Mouse (Mus musculus): ENCODE measurements around the gene Sbf2. TPM values are rescaled to one million over a fixed set of nuclear protein-coding genes. Genes with fewer than 3 reads are reported as not detected.
A peak's percentile ranks its signal among the peaks of the same experiment; 100 is the strongest.

The Sbf2 gene
- polyA plus RNA-seq, 1 experiment from 2014 or later = 32.1 TPM

DNA sequence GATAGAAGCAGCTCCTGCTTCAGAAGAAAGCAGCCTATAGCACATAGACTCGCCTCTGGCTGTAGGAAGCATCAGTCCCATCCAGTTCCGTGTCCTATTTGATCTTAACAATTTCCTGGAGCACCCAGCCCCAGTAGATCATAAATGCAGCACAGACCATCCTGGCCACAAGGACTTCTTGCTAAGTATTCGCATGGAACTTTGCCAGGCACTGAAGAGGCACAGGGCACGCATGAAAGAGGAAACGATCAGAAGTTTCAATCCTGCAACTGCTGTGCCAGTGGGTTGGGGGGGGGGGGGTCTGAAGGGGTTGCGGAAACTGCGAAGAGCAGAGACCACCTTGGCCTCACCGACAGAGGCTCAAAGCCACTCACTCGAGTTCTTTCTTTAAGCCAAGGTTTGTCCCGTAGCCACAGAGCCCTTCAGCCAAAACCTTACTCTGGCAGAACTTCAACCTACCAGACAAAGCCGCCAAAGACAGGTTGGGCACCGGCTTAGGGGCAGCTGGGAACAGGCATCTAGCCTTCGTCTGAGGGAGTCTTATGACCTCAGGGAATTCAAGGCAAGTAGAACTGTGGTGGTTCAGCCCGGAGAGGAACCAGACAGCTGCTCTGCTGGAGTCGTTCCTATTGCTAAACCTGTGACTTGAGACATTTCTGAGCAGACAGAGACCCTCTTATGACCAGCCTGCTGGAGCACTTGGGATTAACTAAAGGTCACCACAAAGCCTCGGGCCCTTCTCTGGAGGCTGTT lies 16.6 kb upstream of the Sbf2 start:
- Histone ChIP-seq H3K9ac (replicated peaks; ENCODE audit: low read length) (no peak overlapping the region), H3K27me3 (ENCODE audit: insufficient read depth, low read length) (peaks cover 15% of the 10 kb centered on the region), H3K27ac (ENCODE audit: low read length) (no peak overlapping the region), H3K4me1 (ENCODE audit: insufficient read depth, low read length) (peaks cover 38% of the 10 kb centered on the region), H3K9me3 (ENCODE audit: low read length) (no peaks in the 10 kb centered on the region), H3K4me3 (ENCODE audit: low read length) (no peak overlapping the region), H3K36me3 (ENCODE audit: insufficient read depth, low read length) (no peaks in the 10 kb centered on the region), H3K4me2 (replicated peaks; ENCODE audit: low read depth, low read length) (no peak overlapping the region; the same call in 1 of the 2 replicates)
- no peak for ATAC-seq (ENCODE audit: low FRiP score, low TSS enrichment)
- 79% methylated on average over 16 of the region's 16 CpGs for WGBS

- no peaks in the 10 kb centered on the region for H3K36me3 ChIP-seq (ENCODE audit: insufficient read depth, low read length)
- WGBS = 2% methylated on average over 29 of the region's 36 CpGs
- H3K27ac ChIP-seq (ENCODE audit: low read length) = no peak overlapping the region
- peak overlapping the region; percentile 72 for H3K9ac ChIP-seq (replicated peaks; ENCODE audit: low read length)
- peak overlapping the region; percentile 60 for H3K4me3 ChIP-seq (ENCODE audit: low read length)
- peak overlapping the region; percentile 80 for H3K4me2 ChIP-seq (replicated peaks; ENCODE audit: low read depth, low read length)
- H3K9me3 ChIP-seq (ENCODE audit: low read length) = no peaks in the 10 kb centered on the region
- peaks cover 48% of the 10 kb centered on the region for H3K4me1 ChIP-seq (ENCODE audit: insufficient read depth, low read length)
- H3K27me3 ChIP-seq (ENCODE audit: insufficient read depth, low read length) = peaks cover 27% of the 10 kb centered on the region
- ATAC-seq (ENCODE audit: low FRiP score, low TSS enrichment) = peak; percentile 90
Observed at GRCm38 (mm10) chr7:110629892-110630666, 15.4 kb upstream of the Sbf2 start.

GRCm38 (mm10) chr7:110628611-110629354 lies 14.1 kb upstream of the Sbf2 start:
- WGBS = 1% methylated on average over 33 of the region's 33 CpGs
- peaks cover 30% of the 10 kb centered on the region for H3K27me3 ChIP-seq (ENCODE audit: insufficient read depth, low read length)
- H3K4me1 ChIP-seq (ENCODE audit: insufficient read depth, low read length) = peaks cover 48% of the 10 kb centered on the region

DNA sequence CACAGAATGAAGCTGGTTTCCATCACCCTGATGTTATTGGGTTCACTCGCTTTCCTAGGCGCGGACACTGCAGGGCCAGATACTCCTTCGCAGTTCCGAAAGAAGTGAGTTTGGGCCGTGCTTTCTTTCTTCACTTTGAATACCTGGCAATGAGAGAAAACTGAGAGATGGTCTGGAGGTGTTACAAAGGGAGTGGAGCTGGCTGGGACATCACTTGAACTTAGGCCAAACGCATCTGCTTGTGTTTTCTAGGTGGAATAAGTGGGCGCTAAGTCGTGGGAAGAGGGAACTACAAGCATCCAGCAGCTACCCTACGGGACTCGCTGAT lies 13.5 kb upstream of the Sbf2 start:
- H3K4me3 ChIP-seq (ENCODE audit: low read length) = peak overlapping the region; percentile 60
- H3K27ac ChIP-seq (ENCODE audit: low read length) = no peak overlapping the region
- peaks cover 30% of the 10 kb centered on the region for H3K27me3 ChIP-seq (ENCODE audit: insufficient read depth, low read length)
- H3K36me3 ChIP-seq (ENCODE audit: insufficient read depth, low read length) = no peaks in the 10 kb centered on the region
- ATAC-seq (ENCODE audit: low FRiP score, low TSS enrichment) = no peak
- WGBS = 1% methylated on average over 11 of the region's 11 CpGs
- H3K4me2 ChIP-seq (replicated peaks; ENCODE audit: low read depth, low read length) = peak overlapping the region; percentile 80
- H3K4me1 ChIP-seq (ENCODE audit: insufficient read depth, low read length) = peaks cover 48% of the 10 kb centered on the region
- no peaks in the 10 kb centered on the region for H3K9me3 ChIP-seq (ENCODE audit: low read length)
- H3K9ac ChIP-seq (replicated peaks; ENCODE audit: low read length) = peak overlapping the region; percentile 56

More at GRCm38 (mm10) chr7:110628611-110629354, 14.1 kb upstream of the Sbf2 start:
- Histone ChIP-seq H3K4me2 (replicated peaks; ENCODE audit: low read depth, low read length) (peak overlapping the region; percentile 80), H3K9ac (replicated peaks; ENCODE audit: low read length) (peak overlapping the region; percentile 56), H3K4me3 (ENCODE audit: low read length) (peak overlapping the region; percentile 60), H3K9me3 (ENCODE audit: low read length) (no peaks in the 10 kb centered on the region), H3K36me3 (ENCODE audit: insufficient read depth, low read length) (no peaks in the 10 kb centered on the region), H3K27ac (ENCODE audit: low read length) (no peak overlapping the region)
- ATAC-seq (ENCODE audit: low FRiP score, low TSS enrichment) = no peak

- Histone ChIP-seq H3K9me3 (ENCODE audit: low read length) (no peaks in the 10 kb centered on the region), H3K9ac (replicated peaks; ENCODE audit: low read length) (peak within 1 kb of the TSS; percentile 56), H3K27ac (ENCODE audit: low read length) (no peak within 1 kb of the TSS), H3K4me3 (ENCODE audit: low read length) (peak within 1 kb of the TSS; percentile 60), H3K36me3 (ENCODE audit: insufficient read depth, low read length) (no peaks in the 10 kb centered on the region), H3K27me3 (ENCODE audit: insufficient read depth, low read length) (peaks cover 30% of the 10 kb centered on the region), H3K4me1 (ENCODE audit: insufficient read depth, low read length) (peaks cover 48% of the 10 kb centered on the region), H3K4me2 (replicated peaks; ENCODE audit: low read depth, low read length) (peak within 1 kb of the TSS; percentile 80)
- under 1% methylated on average over 30 of the region's 30 CpGs for WGBS
- peak; percentile 70 for ATAC-seq (ENCODE audit: low FRiP score, low TSS enrichment)
Observed at GRCm38 (mm10) chr7:110627486-110628272, 13.0 kb upstream of the Sbf2 start, which contains the start of gene Adm. Gene Adm, plus strand, starts transcription at chr7:110627661.

DNA sequence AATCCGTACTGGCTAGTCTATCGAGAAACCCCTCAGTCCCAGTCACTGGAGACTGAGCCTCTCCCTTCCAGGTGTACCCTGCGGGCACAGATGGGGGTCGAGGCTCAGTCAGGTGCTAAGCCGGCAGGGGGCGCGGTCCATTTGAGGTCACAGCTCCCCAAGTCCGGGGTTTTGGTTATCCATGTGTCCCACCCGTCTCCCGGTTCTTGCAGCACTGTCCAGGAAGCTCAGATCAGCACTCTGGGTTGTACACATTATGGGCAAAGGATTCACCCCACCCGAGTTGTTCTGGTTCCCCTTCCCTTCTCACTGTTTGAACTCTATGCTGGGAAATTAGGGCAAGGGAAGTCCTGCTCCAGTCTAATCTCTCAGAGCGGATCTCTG lies 12.4 kb upstream of the Sbf2 start:
- Histone ChIP-seq H3K9me3 (ENCODE audit: low read length) (no peaks in the 10 kb centered on the region), H3K4me3 (ENCODE audit: low read length) (peak overlapping the region; percentile 60), H3K27me3 (ENCODE audit: insufficient read depth, low read length) (peaks cover 30% of the 10 kb centered on the region), H3K9ac (replicated peaks; ENCODE audit: low read length) (peak overlapping the region; percentile 56), H3K4me2 (replicated peaks; ENCODE audit: low read depth, low read length) (peak overlapping the region; percentile 80), H3K36me3 (ENCODE audit: insufficient read depth, low read length) (no peaks in the 10 kb centered on the region), H3K4me1 (ENCODE audit: insufficient read depth, low read length) (peaks cover 48% of the 10 kb centered on the region), H3K27ac (ENCODE audit: low read length) (no peak overlapping the region)
- ATAC-seq (ENCODE audit: low FRiP score, low TSS enrichment) = no peak
- under 1% methylated on average over 12 of the region's 12 CpGs for WGBS

GRCm38 (mm10) chr7:110626186-110627098 lies 11.7 kb upstream of the Sbf2 start:
- ATAC-seq (ENCODE audit: low FRiP score, low TSS enrichment) = no peak
- H3K4me3 ChIP-seq (ENCODE audit: low read length) = peak overlapping the region; percentile 24
- H3K9me3 ChIP-seq (ENCODE audit: low read length) = no peaks in the 10 kb centered on the region
- H3K27ac ChIP-seq (ENCODE audit: low read length) = no peak overlapping the region
- no peaks in the 10 kb centered on the region for H3K36me3 ChIP-seq (ENCODE audit: insufficient read depth, low read length)
- WGBS = 4% methylated on average over 28 of the region's 28 CpGs
- H3K9ac ChIP-seq (replicated peaks; ENCODE audit: low read length) = no peak overlapping the region
- peak overlapping the region; percentile 80 for H3K4me2 ChIP-seq (replicated peaks; ENCODE audit: low read depth, low read length)
- H3K4me1 ChIP-seq (ENCODE audit: insufficient read depth, low read length) = peaks cover 48% of the 10 kb centered on the region
- peaks cover 33% of the 10 kb centered on the region for H3K27me3 ChIP-seq (ENCODE audit: insufficient read depth, low read length)

- H3K27ac ChIP-seq (ENCODE audit: low read length) = no peak overlapping the region
- 58% methylated on average over 10 of the region's 10 CpGs for WGBS
- H3K4me1 ChIP-seq (ENCODE audit: insufficient read depth, low read length) = peaks cover 42% of the 10 kb centered on the region
- H3K9ac ChIP-seq (replicated peaks; ENCODE audit: low read length) = no peak overlapping the region
- no peaks in the 10 kb centered on the region for H3K9me3 ChIP-seq (ENCODE audit: low read length)
- ATAC-seq (ENCODE audit: low FRiP score, low TSS enrichment) = no peak
- peaks cover 33% of the 10 kb centered on the region for H3K27me3 ChIP-seq (ENCODE audit: insufficient read depth, low read length)
- H3K36me3 ChIP-seq (ENCODE audit: insufficient read depth, low read length) = no peaks in the 10 kb centered on the region
- H3K4me2 ChIP-seq (replicated peaks; ENCODE audit: low read depth, low read length) = peak overlapping the region; percentile 80
- peak overlapping the region; percentile 24 for H3K4me3 ChIP-seq (ENCODE audit: low read length)
Observed at GRCm38 (mm10) chr7:110625489-110625888, 10.8 kb upstream of the Sbf2 start.
